Mouse (Mus musculus) layer of hippocampus, adult 11-12 months (tissue): ENCODE data around the gene Fam184a.

Source experiments
- DNase-seq: peaks from one replicate; pipeline ENCODE4 v3.0.0; 2022; ENCODE audit warnings: low spot score

Fam184a gene

GRCm38 (mm10) chr10:53750955-53751652 is at the start of gene Fam184a:
TSS of gene Fam184a (minus strand) at chr10:53751123.
- DNase-seq: peak; percentile 86

GRCm38 (mm10) chr10:53796258-53796581 is 45.3 kb upstream of the Fam184a start:
- DNase-seq: no peak

- DNase-seq: peak; percentile 55
Measured at GRCm38 (mm10) chr10:53795567-53796257, 44.8 kb upstream of the Fam184a start.

- DNase-seq: no peak
Measured at GRCm38 (mm10) chr10:53791281-53791680, 40.4 kb upstream of the Fam184a start.

GRCm38 (mm10) chr10:53776591-53776990 is 25.7 kb upstream of the Fam184a start:
- DNase-seq: no peak

GRCm38 (mm10) chr10:53772708-53773107 is 21.8 kb upstream of the Fam184a start:
- DNase-seq: no peak

- DNase-seq: no peak
Measured at GRCm38 (mm10) chr10:53771480-53771879, 20.6 kb upstream of the Fam184a start.

- DNase-seq: no peak
Measured at GRCm38 (mm10) chr10:53768745-53769144, 17.8 kb upstream of the Fam184a start.

- DNase-seq: no peak
Measured at GRCm38 (mm10) chr10:53765471-53765870, 14.5 kb upstream of the Fam184a start.

GRCm38 (mm10) chr10:53752723-53753122 is 1.8 kb upstream of the Fam184a start:
- DNase-seq: no peak

- peak; percentile 23 for DNase-seq
Measured at GRCm38 (mm10) chr10:53750275-53750954, 508 bp downstream of the Fam184a start.

GRCm38 (mm10) chr10:53746039-53746438 is 4.9 kb downstream of the Fam184a start:
- no peak for DNase-seq

- DNase-seq: no peak
Measured at GRCm38 (mm10) chr10:53742961-53743360, 8.0 kb downstream of the Fam184a start.

- no peak for DNase-seq
Measured at GRCm38 (mm10) chr10:53740014-53740413, 10.9 kb downstream of the Fam184a start.

GRCm38 (mm10) chr10:53738842-53739241 is 12.1 kb downstream of the Fam184a start:
- no peak for DNase-seq

- DNase-seq: peak; percentile 26
Measured at GRCm38 (mm10) chr10:53735201-53735865, 15.6 kb downstream of the Fam184a start.

- no peak for DNase-seq
Measured at GRCm38 (mm10) chr10:53732324-53732723, 18.6 kb downstream of the Fam184a start.

- DNase-seq: no peak
Measured at GRCm38 (mm10) chr10:53728883-53729282, 22.0 kb downstream of the Fam184a start.

- DNase-seq: no peak
Measured at GRCm38 (mm10) chr10:53725301-53725700, 25.6 kb downstream of the Fam184a start.

- DNase-seq: no peak
Measured at GRCm38 (mm10) chr10:53704516-53704915, 46.4 kb downstream of the Fam184a start.

- no peak for DNase-seq
Measured at GRCm38 (mm10) chr10:53698531-53698930, 52.4 kb downstream of the Fam184a start.

GRCm38 (mm10) chr10:53694757-53695156 is 56.2 kb downstream of the Fam184a start:
- no peak for DNase-seq

- no peak for DNase-seq
Measured at GRCm38 (mm10) chr10:53691263-53691662, 59.7 kb downstream of the Fam184a start.
